ENCODE assay signal across 14 mouse cellular contexts in the genomic region with DNA sequence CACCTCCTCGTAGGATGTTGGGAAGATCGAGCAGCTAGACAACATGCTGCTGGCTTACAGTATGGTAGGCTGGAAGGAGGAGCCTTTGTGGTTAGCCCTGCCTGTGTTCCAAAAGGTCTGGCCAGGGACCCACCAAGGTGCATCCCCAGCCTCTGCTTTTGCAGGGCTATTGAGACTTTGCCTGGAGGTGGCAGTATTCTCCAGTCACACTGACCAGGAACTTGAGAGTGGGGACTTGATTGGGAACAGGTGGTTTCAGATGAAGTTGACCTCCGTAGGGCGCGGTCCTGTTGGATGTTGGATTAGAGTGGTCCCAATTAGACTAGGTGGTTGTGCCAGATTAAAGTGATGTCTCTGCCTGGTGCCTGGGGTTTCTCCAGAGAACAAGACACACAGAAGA. TPM values are rescaled to one million over a fixed set of nuclear protein-coding genes. Genes with fewer than 3 reads are reported as not detected.
A peak's percentile ranks its signal among the peaks of the same experiment; 100 is the strongest.
DNase-seq lines count a peak whose midpoint lies in the region; ATAC-seq lines count a peak whose summit lies in the region.
"Had no signal": no experiment of that assay in that cellular context is flagged by ENCODE, and none has a peak within 500 bp of the region (broad histone marks: within the 10 kb centered on the region; RNA-seq: fewer than 3 reads in every experiment).

No protein-coding gene starts in this region.

- no peaks in the 10 kb centered on the region for H3K9me3 ChIP-seq in heart, embryonic 12.5 days (replicated peaks)
- H3K9me3 ChIP-seq in limb, embryonic 12.5 days, result no peaks in the 10 kb centered on the region
- H3K9me3 ChIP-seq in limb, embryonic 10.5 days (replicated peaks), result no peaks in the 10 kb centered on the region
- no peaks in the 10 kb centered on the region for H3K9me3 ChIP-seq in kidney, embryonic 14.5 days (ENCODE audit: control insufficient read depth, low read length)
- H3K9me3 ChIP-seq in lung, embryonic 16.5 days (ENCODE audit: control insufficient read depth, low read length), result no peaks in the 10 kb centered on the region
- H3K9me3 ChIP-seq: neural tube, embryonic 13.5 days had no signal

- no peak overlapping the region for H3K9ac ChIP-seq in heart, embryonic 12.5 days
- no peak overlapping the region for H3K9ac ChIP-seq in limb, embryonic 12.5 days (replicated peaks)
- no peak overlapping the region for H3K9ac ChIP-seq in kidney, embryonic 14.5 days (ENCODE audit: low read depth, low read length)
- no peak overlapping the region; the same call in 1 of the 2 replicates for H3K9ac ChIP-seq in lung, embryonic 16.5 days (ENCODE audit: low read length)
- H3K9ac ChIP-seq: neural tube, embryonic 13.5 days had no signal

- no peak overlapping the region for H3K27ac ChIP-seq in heart, embryonic 12.5 days (ENCODE audit: poor library complexity, severe bottlenecking)
- H3K27ac ChIP-seq in limb, embryonic 12.5 days, result no peak overlapping the region
- no peak overlapping the region for H3K27ac ChIP-seq in limb, embryonic 10.5 days
- H3K27ac ChIP-seq in kidney, embryonic 14.5 days (ENCODE audit: low read depth, low read length), result no peak overlapping the region
- H3K27ac ChIP-seq in lung, embryonic 16.5 days (ENCODE audit: low read length), result no peak overlapping the region
- H3K27ac ChIP-seq: neural tube, embryonic 13.5 days had no signal

- ATAC-seq in heart, embryonic 12.5 days (ENCODE audit: insufficient number of reproducible peaks, low FRiP score), result no peak
- ATAC-seq in limb, embryonic 12.5 days (ENCODE audit: insufficient number of reproducible peaks, insufficient read depth, low FRiP score, low TSS enrichment, low read depth), result no peak
- no peak for ATAC-seq in kidney, embryonic 14.5 days (ENCODE audit: low FRiP score, low TSS enrichment)
- no peak for ATAC-seq in lung, embryonic 16.5 days (ENCODE audit: low read depth)
- ATAC-seq in megakaryocyte-erythroid progenitor cell, adult 5-6 weeks (replicated peaks; ENCODE audit: low FRiP score, low TSS enrichment, poor library complexity, severe bottlenecking), result no peak
- ATAC-seq: forebrain, embryonic 16.5 days had no signal

- peak overlapping the region; percentile 31 for H3K4me3 ChIP-seq in heart, embryonic 12.5 days
- no peak overlapping the region for H3K4me3 ChIP-seq in limb, embryonic 12.5 days (replicated peaks)
- no peak overlapping the region for H3K4me3 ChIP-seq in limb, embryonic 10.5 days
- H3K4me3 ChIP-seq in kidney, embryonic 14.5 days (ENCODE audit: low read length), result no peak overlapping the region
- peak overlapping the region; percentile 38 for H3K4me3 ChIP-seq in lung, embryonic 16.5 days (ENCODE audit: low read length)
- H3K4me3 ChIP-seq: neural tube, embryonic 13.5 days had no signal

- peak overlapping the region; percentile 58 for H3K4me2 ChIP-seq in heart, embryonic 12.5 days
- peak overlapping the region; percentile 17; the same call in 1 of the 2 replicates for H3K4me2 ChIP-seq in limb, embryonic 12.5 days
- peak overlapping the region; percentile 24 for H3K4me2 ChIP-seq in kidney, embryonic 14.5 days (replicated peaks; ENCODE audit: low read depth, low read length)
- H3K4me2 ChIP-seq in lung, embryonic 16.5 days (ENCODE audit: low read depth, low read length), result peak overlapping the region; percentile 52
- H3K4me2 ChIP-seq: midbrain, embryonic 11.5 days had no signal

- no peaks in the 10 kb centered on the region for H3K27me3 ChIP-seq in heart, embryonic 12.5 days (replicated peaks)
- H3K27me3 ChIP-seq in limb, embryonic 12.5 days, result peaks cover 4% of the 10 kb centered on the region; the same call in 1 of the 2 replicates
- no peaks in the 10 kb centered on the region for H3K27me3 ChIP-seq in limb, embryonic 10.5 days (ENCODE audit: low read depth, poor library complexity, severe bottlenecking)
- H3K27me3 ChIP-seq in kidney, embryonic 14.5 days (ENCODE audit: control insufficient read depth, insufficient read depth, low read length), result no peaks in the 10 kb centered on the region
- H3K27me3 ChIP-seq in lung, embryonic 16.5 days (ENCODE audit: control insufficient read depth, insufficient read depth, low read depth, low read length), result no peaks in the 10 kb centered on the region
- H3K27me3 ChIP-seq: neural tube, embryonic 13.5 days had no signal

- H3K36me3 ChIP-seq in heart, embryonic 12.5 days, result no peaks in the 10 kb centered on the region
- no peaks in the 10 kb centered on the region for H3K36me3 ChIP-seq in limb, embryonic 12.5 days
- no peaks in the 10 kb centered on the region for H3K36me3 ChIP-seq in limb, embryonic 10.5 days
- H3K36me3 ChIP-seq in kidney, embryonic 14.5 days (ENCODE audit: control insufficient read depth, insufficient read depth, low read length), result no peaks in the 10 kb centered on the region; the same call in 1 of the 2 replicates
- no peaks in the 10 kb centered on the region for H3K36me3 ChIP-seq in lung, embryonic 16.5 days (ENCODE audit: control insufficient read depth, insufficient read depth, low read length)
- H3K36me3 ChIP-seq: neural tube, embryonic 13.5 days had no signal

- 89% methylated on average over 5 of the region's 5 CpGs for WGBS in heart, embryonic 12.5 days
- 78% methylated on average over 5 of the region's 5 CpGs for WGBS in limb, embryonic 12.5 days
- 84% methylated on average over 5 of the region's 5 CpGs for WGBS in limb, embryonic 10.5 days
- 94% methylated on average over 5 of the region's 5 CpGs for WGBS in kidney, embryonic 14.5 days
- 87% methylated on average over 5 of the region's 5 CpGs for WGBS in lung, embryonic 16.5 days

- no peak for DNase-seq in heart, adult 9 months (ENCODE audit: low spot score in 2 of 2)
- no peak for DNase-seq in limb, embryonic 10.5 days (ENCODE audit: low spot score)
- DNase-seq in adrenal gland, postnatal 10 days, result no peak
- DNase-seq: cerebellum, adult 11 months; right cerebral cortex, adult 18-20 months; thymus, postnatal 4 days had no signal

- peaks cover 30% of the 10 kb centered on the region for H3K4me1 ChIP-seq in heart, embryonic 12.5 days (replicated peaks)
- peaks cover 11% of the 10 kb centered on the region for H3K4me1 ChIP-seq in limb, embryonic 12.5 days (replicated peaks)
- peaks cover 30% of the 10 kb centered on the region for H3K4me1 ChIP-seq in limb, embryonic 10.5 days
- H3K4me1 ChIP-seq in kidney, embryonic 14.5 days (ENCODE audit: control insufficient read depth, insufficient read depth, low read length), result peaks cover 3% of the 10 kb centered on the region; the same call in 1 of the 2 replicates
- peaks cover 18% of the 10 kb centered on the region for H3K4me1 ChIP-seq in lung, embryonic 16.5 days (replicated peaks; ENCODE audit: control insufficient read depth, insufficient read depth, low read length)
- H3K4me1 ChIP-seq: neural tube, embryonic 13.5 days had no signal

RNA-seq across cellular contexts. Expression of gene Sh3tc1, which starts 12.3 kb away (rescaled TPM):
- 10.0 and 10.4 TPM in 2 replicates for polyA plus RNA-seq in heart, embryonic 12.5 days (2016; fragmentation: Nextera tagmentation; extraction: Ambion mirVana)
- polyA plus RNA-seq in limb, embryonic 12.5 days (2016; fragmentation: Nextera tagmentation; extraction: Ambion mirVana), result 4.3 and 5.6 TPM in 2 replicates
- polyA plus RNA-seq in limb, embryonic 10.5 days (2016; fragmentation: Nextera tagmentation; extraction: Ambion mirVana), result 4.9 and 6.6 TPM in 2 replicates
- 4.2 and 11.3 TPM in 2 replicates for polyA plus RNA-seq in kidney, embryonic 14.5 days (2014; fragmentation: Nextera tagmentation; extraction: Ambion mirVana)
- polyA plus RNA-seq in lung, embryonic 16.5 days (2015; fragmentation: Nextera tagmentation; extraction: Ambion mirVana), result 15.3 and 16.8 TPM in 2 replicates
- total RNA-seq in megakaryocyte-erythroid progenitor cell, adult 5-6 weeks (2014; fragmentation: Nextera tagmentation), result 2.5 TPM in 1 of 2 replicates, not detected in the other
- 0.23 TPM in 1 of 2 replicates, not detected in the other for total RNA-seq in megakaryocyte-erythroid progenitor cell, adult 5-6 weeks (2017)
- total RNA-seq in adrenal gland, postnatal 10 days (2021), result 10 to 100 TPM in 1 of 2 experiments, 1 to 10 TPM in 1; 9.5 to 17.6 TPM

RNA-seq across cellular contexts. Expression of gene Ablim2, which starts 30.2 kb away (rescaled TPM):
- 3.8 and 3.9 TPM in 2 replicates for polyA plus RNA-seq in heart, embryonic 12.5 days (2016; fragmentation: Nextera tagmentation; extraction: Ambion mirVana)
- 1.1 TPM in 2 replicates for polyA plus RNA-seq in limb, embryonic 12.5 days (2016; fragmentation: Nextera tagmentation; extraction: Ambion mirVana)
- 0.74 and 0.92 TPM in 2 replicates for polyA plus RNA-seq in limb, embryonic 10.5 days (2016; fragmentation: Nextera tagmentation; extraction: Ambion mirVana)
- polyA plus RNA-seq in kidney, embryonic 14.5 days (2014; fragmentation: Nextera tagmentation; extraction: Ambion mirVana), result 0.30 and 2.5 TPM in 2 replicates
- 0.77 and 1.5 TPM in 2 replicates for polyA plus RNA-seq in lung, embryonic 16.5 days (2015; fragmentation: Nextera tagmentation; extraction: Ambion mirVana)
- total RNA-seq in megakaryocyte-erythroid progenitor cell, adult 5-6 weeks (2014; fragmentation: Nextera tagmentation), result 0.22 TPM in 1 of 2 replicates, not detected in the other
- 0.38 and 3.1 TPM in 2 replicates for total RNA-seq in megakaryocyte-erythroid progenitor cell, adult 5-6 weeks (2017)
- 1 to 10 TPM; 4.0 to 8.9 TPM for total RNA-seq in adrenal gland, postnatal 10 days (2021)

RNA-seq across cellular contexts. Expression of gene Htra3, which starts 47.9 kb away (rescaled TPM):
- polyA plus RNA-seq in heart, embryonic 12.5 days (2016; fragmentation: Nextera tagmentation; extraction: Ambion mirVana), result 4.3 and 4.8 TPM in 2 replicates
- 3.4 and 4.5 TPM in 2 replicates for polyA plus RNA-seq in limb, embryonic 12.5 days (2016; fragmentation: Nextera tagmentation; extraction: Ambion mirVana)
- polyA plus RNA-seq in limb, embryonic 10.5 days (2016; fragmentation: Nextera tagmentation; extraction: Ambion mirVana), result 0.51 and 0.62 TPM in 2 replicates
- 7.0 and 8.6 TPM in 2 replicates for polyA plus RNA-seq in kidney, embryonic 14.5 days (2014; fragmentation: Nextera tagmentation; extraction: Ambion mirVana)
- 36.9 and 37.9 TPM in 2 replicates for polyA plus RNA-seq in lung, embryonic 16.5 days (2015; fragmentation: Nextera tagmentation; extraction: Ambion mirVana)
- not detected in 2 replicates for total RNA-seq in megakaryocyte-erythroid progenitor cell, adult 5-6 weeks (2014; fragmentation: Nextera tagmentation)
- total RNA-seq in megakaryocyte-erythroid progenitor cell, adult 5-6 weeks (2017), result not detected in 2 replicates
- total RNA-seq in adrenal gland, postnatal 10 days (2021), result 10 to 100 TPM; 51.0 to 61.0 TPM

Comparison
In these comparisons a context has a peak if more than half of its experiments do, and no peak if none do; other contexts are left out.
1. H3K4me3 ChIP-seq: peak in heart, embryonic 12.5 days (single experiment) and lung, embryonic 16.5 days (single experiment); none in limb, embryonic 12.5 days (single experiment), limb, embryonic 10.5 days (single experiment) and kidney, embryonic 14.5 days (single experiment).
2. Peak in every context shown above with its lines, with median percentiles within 50 percentile points of each other: H3K4me2 ChIP-seq.